Mouse (Mus musculus) ovary, postnatal 10 days (tissue): ENCODE results near the gene Olfr171.
"Not testable (repeated sequence)": the region's sequence is repeated elsewhere in the genome, so short reads cannot be mapped to it uniquely, and the experiment has no call there.

ENCODE experiments used
- DNase-seq: peaks from one replicate; pipeline ENCODE4 v3.0.0; 2022; ENCODE audit warnings: low spot score

Gene Olfr171

DNA sequence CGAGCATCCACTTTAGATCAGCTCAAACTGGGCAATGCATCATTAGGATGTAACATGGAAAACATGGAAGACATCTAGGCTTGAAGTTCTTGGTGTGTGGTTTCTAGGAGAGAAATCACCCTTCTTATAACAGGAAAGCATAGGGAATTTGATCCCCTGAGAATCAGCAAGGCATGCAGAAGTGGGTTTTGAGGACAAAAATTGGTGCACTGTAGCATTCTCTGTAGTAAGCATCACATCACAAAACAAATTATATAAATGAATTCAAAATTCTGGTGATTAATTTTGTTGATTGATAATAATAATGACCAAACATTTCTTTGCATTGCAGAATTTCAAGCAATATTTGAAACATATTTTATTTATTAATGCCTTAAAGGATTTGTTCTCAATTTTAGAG, at the start of gene Olfr171:
TSS of gene Olfr171 (minus strand) at position 101 of the 400 bp plus-strand sequence.
- no peak for DNase-seq

DNA sequence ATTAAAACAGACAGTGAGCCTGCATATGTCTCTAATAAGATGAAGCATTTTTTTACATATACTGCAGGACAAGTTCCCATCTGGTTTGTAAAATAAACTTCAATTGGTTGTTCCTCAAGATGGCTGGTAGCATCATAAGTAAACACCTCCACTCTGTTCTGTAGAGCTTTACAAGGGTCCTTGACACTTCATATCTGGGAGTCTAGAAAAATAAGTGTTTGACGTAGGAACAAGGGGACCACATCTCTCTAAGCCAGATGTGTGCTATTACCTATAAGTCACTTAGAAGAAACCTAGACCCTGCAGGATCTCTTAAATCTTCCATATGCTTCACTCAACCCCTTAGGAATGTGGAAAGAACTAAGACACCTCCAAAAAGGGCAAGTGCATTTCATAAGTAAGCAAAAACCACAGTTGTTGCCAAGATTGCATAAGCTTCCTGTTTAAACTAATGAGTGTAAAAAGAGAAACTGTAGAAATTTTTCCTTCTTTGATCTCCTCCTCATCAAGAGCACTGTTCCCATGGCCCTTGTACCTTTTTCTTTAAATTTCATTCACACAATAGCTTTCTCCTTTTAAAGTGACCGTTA, 41.1 kb upstream of the Olfr171 start:
- no peak for DNase-seq

DNA sequence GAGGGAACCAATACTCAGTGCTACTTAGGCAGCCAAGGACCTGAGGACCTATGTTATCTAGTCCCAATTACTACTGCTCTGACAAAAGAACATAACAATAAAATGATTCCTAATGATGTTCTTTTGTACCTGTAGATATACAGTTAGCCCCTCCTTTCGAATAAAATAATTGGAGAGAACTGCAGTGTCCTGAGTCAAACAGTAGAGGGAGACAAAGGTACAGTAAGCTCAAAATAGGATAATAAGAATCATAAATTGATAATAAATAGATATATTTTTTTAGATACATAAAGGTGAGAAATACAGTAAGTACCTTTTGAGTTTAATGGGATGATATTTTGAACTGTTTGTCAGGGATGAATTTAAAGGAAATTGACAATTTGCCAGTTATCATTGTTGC, 36.6 kb upstream of the Olfr171 start:
- DNase-seq = no peak

DNA sequence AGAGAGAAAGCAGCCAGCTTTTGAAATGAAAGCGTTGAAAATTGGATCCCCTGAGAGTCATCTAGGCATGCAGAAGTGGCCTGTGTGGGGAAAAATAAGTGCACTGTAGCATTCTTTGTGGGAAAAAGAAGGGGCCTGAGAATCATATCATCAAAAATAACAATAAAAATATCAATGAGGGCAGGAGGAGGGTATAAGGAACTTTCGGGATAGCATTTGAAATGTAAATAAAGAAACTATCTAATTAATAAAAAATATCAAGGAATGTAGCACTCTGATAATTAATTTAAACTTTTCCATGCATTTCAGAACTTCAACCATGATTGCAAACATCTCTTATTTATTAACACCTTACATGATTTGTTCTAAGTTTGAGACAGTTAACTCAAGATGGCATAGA, 17.9 kb downstream of the Olfr171 start, which contains the start of gene Olfr170:
TSS of gene Olfr170 (minus strand) at position 101 of the 400 bp plus-strand sequence.
- DNase-seq = not testable (repeated sequence)

DNA sequence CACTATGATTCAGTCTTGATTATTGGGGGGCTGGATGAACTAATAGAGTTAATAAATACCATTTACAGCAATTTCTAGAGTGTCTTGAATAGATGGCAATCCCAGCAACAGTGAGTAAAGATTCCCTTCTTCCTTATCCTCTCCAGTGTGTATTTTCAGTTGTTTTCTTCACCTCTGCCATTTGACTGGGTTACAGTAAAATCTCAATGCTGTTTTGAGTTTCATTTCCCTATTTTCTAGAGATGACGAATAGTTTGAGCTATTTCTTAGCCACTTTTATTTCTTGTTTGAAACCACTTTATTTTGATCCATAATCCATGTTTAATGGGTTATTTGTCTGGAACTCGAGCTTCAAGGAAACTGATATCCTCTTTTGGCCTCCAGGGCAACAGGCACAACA, 26.6 kb downstream of the Olfr171 start:
- DNase-seq = no peak
